Mouse (Mus musculus): ENCODE data around the gene Cct7.
"Not testable (repeated sequence)": the region's sequence is repeated elsewhere in the genome, so short reads cannot be mapped to it uniquely, and the experiment has no call there.

The Cct7 gene

GRCm38 (mm10) chr6:85450697-85451663 lies at the start of gene Cct7:
Cct7 (plus strand) TSS chr6:85451514.
- DNase-seq (ENCODE audit: low spot score) = peak; percentile 100

- DNase-seq (ENCODE audit: low spot score) = no peak
Measured at GRCm38 (mm10) chr6:85402613-85403012, 48.7 kb upstream of the Cct7 start.

- DNase-seq (ENCODE audit: low spot score) = no peak
Measured at GRCm38 (mm10) chr6:85403039-85403438, 48.3 kb upstream of the Cct7 start.

GRCm38 (mm10) chr6:85409003-85409402 lies 42.3 kb upstream of the Cct7 start:
- peak; percentile 61 for DNase-seq (ENCODE audit: low spot score)

GRCm38 (mm10) chr6:85410771-85411273 lies 40.5 kb upstream of the Cct7 start:
- DNase-seq (ENCODE audit: low spot score) = peak; percentile 85

- no peak for DNase-seq (ENCODE audit: low spot score)
Measured at GRCm38 (mm10) chr6:85415829-85416228, 35.5 kb upstream of the Cct7 start.

GRCm38 (mm10) chr6:85419150-85419549 lies 32.2 kb upstream of the Cct7 start:
- DNase-seq (ENCODE audit: low spot score) = no peak

GRCm38 (mm10) chr6:85423836-85424379 lies 27.4 kb upstream of the Cct7 start, which contains the start of gene Noto:
Noto (plus strand) TSS chr6:85423886.
- DNase-seq (ENCODE audit: low spot score) = no peak

- no peak for DNase-seq (ENCODE audit: low spot score)
Measured at GRCm38 (mm10) chr6:85431274-85431841, 20.0 kb upstream of the Cct7 start.

GRCm38 (mm10) chr6:85431842-85432431 lies 19.4 kb upstream of the Cct7 start, which contains the start of gene Smyd5:
Smyd5 (plus strand) TSS chr6:85431989.
- peak; percentile 76 for DNase-seq (ENCODE audit: low spot score)

- no peak for DNase-seq (ENCODE audit: low spot score)
Measured at GRCm38 (mm10) chr6:85433865-85434264, 17.4 kb upstream of the Cct7 start.

- no peak for DNase-seq (ENCODE audit: low spot score)
Measured at GRCm38 (mm10) chr6:85436204-85436603, 15.1 kb upstream of the Cct7 start.

- DNase-seq (ENCODE audit: low spot score) = no peak
Measured at GRCm38 (mm10) chr6:85436631-85437030, 14.7 kb upstream of the Cct7 start.

- DNase-seq (ENCODE audit: low spot score) = no peak
Measured at GRCm38 (mm10) chr6:85441142-85441541, 10.2 kb upstream of the Cct7 start.

GRCm38 (mm10) chr6:85443488-85444233 lies 7.7 kb upstream of the Cct7 start:
- DNase-seq (ENCODE audit: low spot score) = no peak

GRCm38 (mm10) chr6:85444266-85444965 lies 6.9 kb upstream of the Cct7 start:
- no peak for DNase-seq (ENCODE audit: low spot score)

GRCm38 (mm10) chr6:85445286-85445685 lies 6.0 kb upstream of the Cct7 start:
- DNase-seq (ENCODE audit: low spot score) = no peak

- DNase-seq (ENCODE audit: low spot score) = no peak
Measured at GRCm38 (mm10) chr6:85447351-85447750, 4.0 kb upstream of the Cct7 start.

- DNase-seq (ENCODE audit: low spot score) = not testable (repeated sequence)
Measured at GRCm38 (mm10) chr6:85450140-85450539, 1.2 kb upstream of the Cct7 start.

GRCm38 (mm10) chr6:85451664-85452410 lies 523 bp downstream of the Cct7 start, which contains the start of gene Pradc1:
Pradc1 (minus strand) TSS chr6:85451970.
- peak; percentile 99 for DNase-seq (ENCODE audit: low spot score)

All from retina, embryonic 14.5 days (tissue).